ENCODE assay signal across 8 mouse cellular contexts in genomic region chr19:53578597-53579252, GRCm38 (mm10). TPM values are rescaled to one million over a fixed set of nuclear protein-coding genes. Genes with fewer than 3 reads are reported as not detected.
DNase-seq lines count a peak whose midpoint lies in the region; ATAC-seq lines count a peak whose summit lies in the region.

No protein-coding gene starts in this region.

- WGBS in heart, embryonic 11.5 days (ENCODE audit: insufficient replicate concordance), result 12% methylated on average over 8 of the region's 8 CpGs
- 14% methylated on average over 8 of the region's 8 CpGs for WGBS in forebrain, embryonic 12.5 days
- WGBS in hindbrain, embryonic 14.5 days, result 15% methylated on average over 8 of the region's 8 CpGs

- H3K36me3 ChIP-seq in heart, embryonic 11.5 days (ENCODE audit: control insufficient read depth, insufficient read depth, low read length), result no peaks in the 10 kb centered on the region
- H3K36me3 ChIP-seq in forebrain, embryonic 12.5 days (replicated peaks), result no peaks in the 10 kb centered on the region
- no peaks in the 10 kb centered on the region for H3K36me3 ChIP-seq in hindbrain, embryonic 14.5 days (replicated peaks; ENCODE audit: control insufficient read depth, insufficient read depth)

- H3K27me3 ChIP-seq in heart, embryonic 11.5 days (ENCODE audit: control insufficient read depth, insufficient read depth, low read length), result no peaks in the 10 kb centered on the region
- no peaks in the 10 kb centered on the region for H3K27me3 ChIP-seq in forebrain, embryonic 12.5 days
- no peaks in the 10 kb centered on the region for H3K27me3 ChIP-seq in hindbrain, embryonic 14.5 days (ENCODE audit: control insufficient read depth, insufficient read depth, low read length)

- H3K9ac ChIP-seq in heart, embryonic 11.5 days (ENCODE audit: low read depth, low read length), result no peak overlapping the region
- no peak overlapping the region for H3K9ac ChIP-seq in forebrain, embryonic 12.5 days
- 0 out of 2 replicates have a peak overlapping the region, but pooled peaks have one; percentile 22 for H3K9ac ChIP-seq in hindbrain, embryonic 14.5 days

- DNase-seq in heart, adult 18-20 months, result peak; percentile 58 to 83
- peak; percentile 77 for DNase-seq in c-Kit-positive CD71-negative TER-119-negative erythroid progenitor cells, embryonic 14.5 days (ENCODE audit: low read depth)
- peak; percentile 94 for DNase-seq in hindbrain, embryonic 14.5 days (ENCODE audit: low spot score)
- peak; percentile 36 for DNase-seq in layer of hippocampus, adult 9-10 months (ENCODE audit: low spot score)
- peak; percentile 48 for DNase-seq in right cerebral cortex, postnatal 25 days

- no peak overlapping the region for H3K4me2 ChIP-seq in heart, embryonic 11.5 days
- no peak overlapping the region for H3K4me2 ChIP-seq in forebrain, embryonic 12.5 days
- H3K4me2 ChIP-seq in hindbrain, embryonic 14.5 days (replicated peaks), result 0 out of 2 replicates have a peak overlapping the region, but pooled peaks have one; percentile 22

- no peak for ATAC-seq in heart, embryonic 11.5 days (replicated peaks; ENCODE audit: insufficient number of reproducible peaks, low FRiP score, low TSS enrichment)
- ATAC-seq in forebrain, embryonic 12.5 days (ENCODE audit: low FRiP score), result peak; percentile 63; the same call in 1 of the 2 replicates
- ATAC-seq in hindbrain, embryonic 14.5 days (ENCODE audit: low FRiP score), result peak; percentile 60; the same call in 1 of the 2 replicates
- ATAC-seq in megakaryocyte, adult 5-6 weeks (ENCODE audit: poor library complexity, severe bottlenecking), result peak; percentile 80

- no peak overlapping the region for H3K4me3 ChIP-seq in heart, embryonic 11.5 days (ENCODE audit: low read depth, low read length)
- H3K4me3 ChIP-seq in forebrain, embryonic 12.5 days (replicated peaks), result no peak overlapping the region
- H3K4me3 ChIP-seq in hindbrain, embryonic 14.5 days (replicated peaks; ENCODE audit: low read length), result no peak overlapping the region

- H3K9me3 ChIP-seq in heart, embryonic 11.5 days (replicated peaks; ENCODE audit: control insufficient read depth, low read length), result peaks cover under 1% of the 10 kb centered on the region; the same call in 1 of the 2 replicates
- H3K9me3 ChIP-seq in forebrain, embryonic 12.5 days, result no peaks in the 10 kb centered on the region
- no peaks in the 10 kb centered on the region for H3K9me3 ChIP-seq in hindbrain, embryonic 14.5 days (ENCODE audit: control insufficient read depth, low read length)

- H3K4me1 ChIP-seq in heart, embryonic 11.5 days (ENCODE audit: control insufficient read depth, insufficient read depth, low read length), result peaks cover 14% of the 10 kb centered on the region
- H3K4me1 ChIP-seq in forebrain, embryonic 12.5 days, result peaks cover 9% of the 10 kb centered on the region; the same call in 1 of the 2 replicates
- H3K4me1 ChIP-seq in hindbrain, embryonic 14.5 days (replicated peaks; ENCODE audit: control insufficient read depth, insufficient read depth, low read length), result no peaks in the 10 kb centered on the region

- H3K27ac ChIP-seq in heart, embryonic 11.5 days (ENCODE audit: low read depth, low read length), result no peak overlapping the region
- H3K27ac ChIP-seq in forebrain, embryonic 12.5 days, result no peak overlapping the region
- no peak overlapping the region for H3K27ac ChIP-seq in hindbrain, embryonic 14.5 days

RNA-seq across cellular contexts. Expression of gene Nutf2-ps1, which starts 10.1 kb away (rescaled TPM):
- 10 to 100 TPM; 61.0 to 86.5 TPM for total RNA-seq in heart, adult 18-20 months (2021)
- 283 and 319 TPM in 2 replicates for polyA plus RNA-seq in heart, embryonic 11.5 days (2014; fragmentation: Nextera tagmentation; extraction: Ambion mirVana)
- 419 and 449 TPM in 2 replicates for polyA plus RNA-seq in forebrain, embryonic 12.5 days (2016; fragmentation: Nextera tagmentation; extraction: Ambion mirVana)
- 190 and 201 TPM in 2 replicates for polyA plus RNA-seq in hindbrain, embryonic 14.5 days (2014; fragmentation: Nextera tagmentation; extraction: Ambion mirVana)
- total RNA-seq in megakaryocyte, adult 5-6 weeks (2015), result 36.9 and 38.7 TPM in 2 replicates
- total RNA-seq in megakaryocyte, adult 5-6 weeks (2017), result 46.3 and 61.1 TPM in 2 replicates

RNA-seq across cellular contexts. Expression of gene Smc3, which starts 21.5 kb away (rescaled TPM):
- 10 to 100 TPM; 20.2 to 22.6 TPM for total RNA-seq in heart, adult 18-20 months (2021)
- polyA plus RNA-seq in heart, embryonic 11.5 days (2014; fragmentation: Nextera tagmentation; extraction: Ambion mirVana), result 53.0 and 56.0 TPM in 2 replicates
- 91.8 and 95.1 TPM in 2 replicates for polyA plus RNA-seq in forebrain, embryonic 12.5 days (2016; fragmentation: Nextera tagmentation; extraction: Ambion mirVana)
- polyA plus RNA-seq in hindbrain, embryonic 14.5 days (2014; fragmentation: Nextera tagmentation; extraction: Ambion mirVana), result 50.0 and 53.1 TPM in 2 replicates
- 91.2 and 91.7 TPM in 2 replicates for total RNA-seq in megakaryocyte, adult 5-6 weeks (2015)
- 108 and 122 TPM in 2 replicates for total RNA-seq in megakaryocyte, adult 5-6 weeks (2017)

RNA-seq across cellular contexts. Expression of gene Dusp5, which starts 49.8 kb away (rescaled TPM):
- 1 to 10 TPM; 3.3 to 4.2 TPM for total RNA-seq in heart, adult 18-20 months (2021)
- 9.2 and 9.4 TPM in 2 replicates for polyA plus RNA-seq in heart, embryonic 11.5 days (2014; fragmentation: Nextera tagmentation; extraction: Ambion mirVana)
- polyA plus RNA-seq in forebrain, embryonic 12.5 days (2016; fragmentation: Nextera tagmentation; extraction: Ambion mirVana), result 2.8 and 3.0 TPM in 2 replicates
- polyA plus RNA-seq in hindbrain, embryonic 14.5 days (2014; fragmentation: Nextera tagmentation; extraction: Ambion mirVana), result 3.0 and 4.6 TPM in 2 replicates
- 4.3 and 5.0 TPM in 2 replicates for total RNA-seq in megakaryocyte, adult 5-6 weeks (2015)
- total RNA-seq in megakaryocyte, adult 5-6 weeks (2017), result 4.6 and 6.4 TPM in 2 replicates

Comparison
In these comparisons a context has a peak if more than half of its experiments do, and no peak if none do; other contexts are left out.
1. DNase-seq: peak in every context shown above with its lines; median percentile 94 in hindbrain, embryonic 14.5 days; 77 in c-Kit-positive CD71-negative TER-119-negative erythroid progenitor cells, embryonic 14.5 days; 70 in heart, adult 18-20 months; 48 in right cerebral cortex, postnatal 25 days; 36 in layer of hippocampus, adult 9-10 months.